Mouse (Mus musculus) intestine, embryonic 14.5 days (tissue): Measurements from ENCODE around the gene Col4a2. TPM values are rescaled to one million over a fixed set of nuclear protein-coding genes. Genes with fewer than 3 reads are reported as not detected.

ENCODE experiments used
- ATAC-seq: fragments of 200-750 bp; cut with Nextera tagmentation; replicated peaks from 2 replicates; pipeline ENCODE4 v1.8.0; 2017; ENCODE audit warnings: low read depth, moderate number of reproducible peaks, moderate TSS enrichment, moderate library complexity; ENCODE audit not compliant: low FRiP score, low TSS enrichment
- DNase-seq: peaks from one replicate; pipeline ENCODE4 v3.0.0-alpha.2; 2018; ENCODE audit warnings: low spot score
- H3K27ac ChIP-seq: fragments of 300-500 bp; sonication (generic); 2 replicates; pipeline ENCODE4 v1.5.1; 2014; ENCODE audit warnings: low read depth, mild to moderate bottlenecking, control low read depth
- H3K27me3 ChIP-seq: fragments of 300-500 bp; sonication (generic); replicated peaks from 2 replicates; pipeline ENCODE4 v1.6.1; 2014; ENCODE audit warnings: low read length, control low read depth; ENCODE audit not compliant: control insufficient read depth, insufficient read depth
- H3K36me3 ChIP-seq: fragments of 300-500 bp; sonication (generic); 2 replicates; pipeline ENCODE4 v1.6.1; 2014; ENCODE audit warnings: low read length, control low read depth; ENCODE audit not compliant: control insufficient read depth, insufficient read depth
- H3K4me1 ChIP-seq: fragments of 300-500 bp; sonication (generic); replicated peaks from 2 replicates; pipeline ENCODE4 v1.6.1; 2014; ENCODE audit warnings: low read length, control low read depth, mixed read lengths; ENCODE audit not compliant: control insufficient read depth, insufficient read depth
- H3K4me2 ChIP-seq: fragments of 300-500 bp; sonication (generic); 2 replicates; pipeline ENCODE4 v1.6.1; 2014; ENCODE audit warnings: low read length
- H3K4me3 ChIP-seq: fragments of 300-500 bp; sonication (generic); 2 replicates; pipeline ENCODE4 v1.5.1; 2014; ENCODE audit warnings: low read depth, low read length, control low read depth, mixed read lengths
- H3K9ac ChIP-seq: fragments of 300-500 bp; sonication (generic); 2 replicates; pipeline ENCODE4 v1.6.1; 2014; ENCODE audit warnings: mild to moderate bottlenecking, low read length
- H3K9me3 ChIP-seq: fragments of 300-500 bp; sonication (generic); 2 replicates; pipeline ENCODE4 v1.6.1; 2016; ENCODE audit warnings: low read length, control low read depth; ENCODE audit not compliant: control insufficient read depth
- WGBS: fragments of 180-500 bp; shearing (Covaris S2); extraction: QIAGEN DNeasy Blood & Tissue Kit; methylation state at CpG from one replicate; pipeline ENCODE4 v1.1.7; 2014; 5-methylcytosine and 5-hydroxymethylcytosine counted together
- polyA plus RNA-seq: library from polyadenylated mRNA; unstranded; fragments of >200 nt; fragmentation: Nextera tagmentation; extraction: Ambion mirVana; gene quantifications from 2 replicates; pipeline ENCODE4 v1.2.1, GENCODE M21; 2014

Col4a2 gene
- polyA plus RNA-seq, 1 experiment from 2014 or later: 58.4 TPM

- ATAC-seq: no peak
- peak overlapping the region; percentile 71 for H3K27ac ChIP-seq
- no peaks in the 10 kb centered on the region for H3K9me3 ChIP-seq
- no peak overlapping the region for H3K4me3 ChIP-seq
- H3K9ac ChIP-seq: no peak overlapping the region
- H3K4me1 ChIP-seq: peaks cover 51% of the 10 kb centered on the region
- no peaks in the 10 kb centered on the region for H3K27me3 ChIP-seq
- no peak for DNase-seq
- H3K4me2 ChIP-seq: 0 out of 2 replicates have a peak overlapping the region, but pooled peaks have one; percentile 16
- 45% methylated on average over 3 of the region's 3 CpGs for WGBS
- H3K36me3 ChIP-seq: no peaks in the 10 kb centered on the region
These were observed 13.3 kb upstream of the Col4a2 start for GRCm38 (mm10) chr8:11299317-11299602.

GRCm38 (mm10) chr8:11300436-11300835 is 12.2 kb upstream of the Col4a2 start:
- ATAC-seq: no peak

GRCm38 (mm10) chr8:11304027-11304601 is 8.5 kb upstream of the Col4a2 start:
- no peak overlapping the region for H3K4me2 ChIP-seq
- no peaks in the 10 kb centered on the region for H3K27me3 ChIP-seq
- H3K36me3 ChIP-seq: no peaks in the 10 kb centered on the region
- H3K9ac ChIP-seq: no peak overlapping the region
- peaks cover 28% of the 10 kb centered on the region for H3K4me1 ChIP-seq
- ATAC-seq: no peak
- WGBS: 88% methylated on average over 6 of the region's 6 CpGs
- H3K4me3 ChIP-seq: no peak overlapping the region
- DNase-seq: no peak
- H3K9me3 ChIP-seq: no peaks in the 10 kb centered on the region
- H3K27ac ChIP-seq: no peak overlapping the region

More at GRCm38 (mm10) chr8:11300436-11300835, 12.2 kb upstream of the Col4a2 start:
- Histone ChIP-seq H3K4me1 (peaks cover 51% of the 10 kb centered on the region), H3K36me3 (no peaks in the 10 kb centered on the region), H3K9ac (no peak overlapping the region), H3K27me3 (no peaks in the 10 kb centered on the region), H3K4me2 (no peak overlapping the region), H3K4me3 (no peak overlapping the region), H3K9me3 (no peaks in the 10 kb centered on the region), H3K27ac (no peak overlapping the region)
- DNase-seq: no peak
- WGBS: 65% methylated on average over 8 of the region's 8 CpGs

GRCm38 (mm10) chr8:11305539-11305938 is 7.1 kb upstream of the Col4a2 start:
- H3K4me3 ChIP-seq: no peak overlapping the region
- no peaks in the 10 kb centered on the region for H3K27me3 ChIP-seq
- peaks cover 25% of the 10 kb centered on the region; the same call in 1 of the 2 replicates for H3K4me1 ChIP-seq
- no peaks in the 10 kb centered on the region for H3K9me3 ChIP-seq
- no peak overlapping the region for H3K4me2 ChIP-seq
- no peaks in the 10 kb centered on the region for H3K36me3 ChIP-seq
- H3K9ac ChIP-seq: no peak overlapping the region
- WGBS: 84% methylated on average over 1 of the region's 1 CpGs
- DNase-seq (no peak), ATAC-seq (no peak)
- no peak overlapping the region for H3K27ac ChIP-seq

- Histone ChIP-seq H3K27me3 (no peaks in the 10 kb centered on the region), H3K4me2 (no peak overlapping the region), H3K4me1 (peaks cover 20% of the 10 kb centered on the region; the same call in 1 of the 2 replicates), H3K36me3 (no peaks in the 10 kb centered on the region), H3K27ac (no peak overlapping the region), H3K9ac (no peak overlapping the region), H3K4me3 (no peak overlapping the region), H3K9me3 (no peaks in the 10 kb centered on the region)
- WGBS: 78% methylated on average over 7 of the region's 7 CpGs
- no peak for DNase-seq
- ATAC-seq: no peak
These were observed 5.2 kb upstream of the Col4a2 start for GRCm38 (mm10) chr8:11307451-11307850.

GRCm38 (mm10) chr8:11308570-11308998 is 4.0 kb upstream of the Col4a2 start:
- no peaks in the 10 kb centered on the region for H3K9me3 ChIP-seq
- H3K36me3 ChIP-seq: no peaks in the 10 kb centered on the region
- no peak overlapping the region for H3K27ac ChIP-seq
- 71% methylated on average over 7 of the region's 7 CpGs for WGBS
- no peak overlapping the region for H3K4me3 ChIP-seq
- no peaks in the 10 kb centered on the region for H3K27me3 ChIP-seq
- no peak overlapping the region for H3K4me2 ChIP-seq
- peaks cover 20% of the 10 kb centered on the region; the same call in 1 of the 2 replicates for H3K4me1 ChIP-seq
- no peak for ATAC-seq
- no peak for DNase-seq
- no peak overlapping the region for H3K9ac ChIP-seq

GRCm38 (mm10) chr8:11309226-11309625 is 3.4 kb upstream of the Col4a2 start:
- no peaks in the 10 kb centered on the region for H3K36me3 ChIP-seq
- no peaks in the 10 kb centered on the region for H3K9me3 ChIP-seq
- no peak overlapping the region for H3K27ac ChIP-seq
- WGBS: 49% methylated on average over 5 of the region's 5 CpGs
- DNase-seq (no peak), ATAC-seq (no peak)
- no peak overlapping the region for H3K4me2 ChIP-seq
- no peak overlapping the region; the same call in 1 of the 2 replicates for H3K4me3 ChIP-seq
- peaks cover 20% of the 10 kb centered on the region; the same call in 1 of the 2 replicates for H3K4me1 ChIP-seq
- H3K27me3 ChIP-seq: no peaks in the 10 kb centered on the region
- H3K9ac ChIP-seq: no peak overlapping the region

GRCm38 (mm10) chr8:11310049-11310448 is 2.6 kb upstream of the Col4a2 start:
- ATAC-seq (no peak), DNase-seq (no peak)
- no peak overlapping the region for H3K9ac ChIP-seq
- H3K9me3 ChIP-seq: no peaks in the 10 kb centered on the region
- peak overlapping the region; percentile 72 for H3K4me2 ChIP-seq
- H3K36me3 ChIP-seq: no peaks in the 10 kb centered on the region
- WGBS: 56% methylated on average over 2 of the region's 2 CpGs
- H3K4me3 ChIP-seq: 0 out of 2 replicates have a peak overlapping the region, but pooled peaks have one; percentile 79
- H3K4me1 ChIP-seq: peaks cover 20% of the 10 kb centered on the region; the same call in 1 of the 2 replicates
- H3K27me3 ChIP-seq: no peaks in the 10 kb centered on the region
- H3K27ac ChIP-seq: no peak overlapping the region
